In genomic region chr2:52875801-52876200, GRCm38 (mm10) we compare ENCODE assay signal across 25 mouse cellular contexts.
"Had no signal": no experiment of that assay in that cellular context is flagged by ENCODE, and none has a peak within 500 bp of the region (broad histone marks: within the 10 kb centered on the region; RNA-seq: fewer than 3 reads in every experiment).

No protein-coding gene starts in this region.

- H3K4me3 ChIP-seq: heart, embryonic 10.5 days; heart, embryonic 12.5 days; hindbrain, embryonic 10.5 days; hindbrain, embryonic 12.5 days; intestine, embryonic 15.5 days; layer of hippocampus, adult 2 months; left cerebral cortex, adult 2 months; limb, embryonic 10.5 days; limb, embryonic 12.5 days; liver, embryonic 13.5 days had no signal

- H3K4me2 ChIP-seq: heart, embryonic 12.5 days; hindbrain, embryonic 12.5 days; hindbrain, embryonic 14.5 days; intestine, embryonic 15.5 days; limb, embryonic 12.5 days; liver, embryonic 11.5 days; liver, embryonic 13.5 days had no signal

- H3K36me3 ChIP-seq: heart, embryonic 10.5 days; heart, embryonic 12.5 days; hindbrain, embryonic 12.5 days; intestine, embryonic 15.5 days; limb, embryonic 10.5 days; limb, embryonic 12.5 days; liver, embryonic 13.5 days had no signal

- H3K9me3 ChIP-seq: heart, embryonic 10.5 days; heart, embryonic 12.5 days; hindbrain, embryonic 10.5 days; hindbrain, embryonic 12.5 days; intestine, embryonic 15.5 days; limb, embryonic 10.5 days; limb, embryonic 12.5 days; liver, embryonic 13.5 days had no signal

- H3K27me3 ChIP-seq: heart, embryonic 12.5 days; hindbrain, embryonic 12.5 days; intestine, embryonic 15.5 days; limb, embryonic 12.5 days; liver, embryonic 13.5 days had no signal

- DNase-seq: gastrocnemius, postnatal 25 days; heart, adult 18-20 months; heart, postnatal 10 days; heart, postnatal 4 days; kidney, adult 18-20 months; kidney, adult 8-10 months; kidney, postnatal 10 days; kidney, postnatal 25 days; kidney, postnatal 4 days; liver; liver, embryonic 13.5 days had no signal

- H3K27ac ChIP-seq: heart, embryonic 10.5 days; hindbrain, embryonic 10.5 days; hindbrain, embryonic 12.5 days; hindbrain, embryonic 14.5 days; intestine, embryonic 15.5 days; layer of hippocampus, adult 2 months; left cerebral cortex, adult 2 months; limb, embryonic 10.5 days; limb, embryonic 12.5 days; liver, embryonic 13.5 days had no signal

- ATAC-seq: hindbrain, embryonic 16.5 days; inflammation-experienced regulatory T-cells, adult 6 months; intestine, embryonic 15.5 days; intestine, postnatal 0 days had no signal

- H3K9ac ChIP-seq: heart, embryonic 12.5 days; hindbrain, embryonic 12.5 days; hindbrain, embryonic 14.5 days; intestine, embryonic 15.5 days; limb, embryonic 12.5 days; liver, embryonic 13.5 days had no signal
